Mouse (Mus musculus): Measurements from ENCODE around the gene Cox10. TPM values are rescaled to one million over a fixed set of nuclear protein-coding genes. Genes with fewer than 3 reads are reported as not detected.

Cox10 gene
- polyA plus RNA-seq, 1 experiment from 2014 or later, result 29.6 TPM

DNA sequence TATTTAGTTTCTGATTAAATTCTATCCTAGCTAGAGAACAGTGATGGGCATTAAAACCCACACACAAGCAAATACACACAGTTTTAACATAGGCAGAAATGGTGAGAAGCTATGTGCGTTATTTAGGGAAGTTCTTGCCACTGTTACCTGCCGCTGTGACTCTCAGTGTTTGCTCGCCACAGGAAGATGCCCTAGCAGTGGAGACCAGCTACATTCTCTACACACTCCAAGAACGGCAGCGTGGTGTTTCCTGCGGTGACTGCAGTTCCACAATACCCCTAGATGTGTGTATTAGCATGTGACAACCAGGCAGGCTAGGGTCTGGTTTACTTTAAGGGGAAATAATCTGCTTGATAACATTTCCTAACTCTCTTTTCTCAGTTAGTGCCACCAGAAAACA lies 64.0 kb downstream of the Cox10 start:
- H3K9me3 ChIP-seq (replicated peaks), result no peaks in the 10 kb centered on the region
- no peaks in the 10 kb centered on the region for H3K27me3 ChIP-seq (ENCODE audit: low read depth, poor library complexity, severe bottlenecking)
- H3K27ac ChIP-seq (replicated peaks), result peak overlapping the region; percentile 42; the same call in 1 of the 2 replicates
- peaks cover 64% of the 10 kb centered on the region for H3K4me1 ChIP-seq
- no peak overlapping the region for H3K4me3 ChIP-seq
- peak; percentile 11 for DNase-seq (ENCODE audit: low spot score)
- WGBS, result 83% methylated on average over 6 of the region's 6 CpGs
- H3K36me3 ChIP-seq, result no peaks in the 10 kb centered on the region

DNA sequence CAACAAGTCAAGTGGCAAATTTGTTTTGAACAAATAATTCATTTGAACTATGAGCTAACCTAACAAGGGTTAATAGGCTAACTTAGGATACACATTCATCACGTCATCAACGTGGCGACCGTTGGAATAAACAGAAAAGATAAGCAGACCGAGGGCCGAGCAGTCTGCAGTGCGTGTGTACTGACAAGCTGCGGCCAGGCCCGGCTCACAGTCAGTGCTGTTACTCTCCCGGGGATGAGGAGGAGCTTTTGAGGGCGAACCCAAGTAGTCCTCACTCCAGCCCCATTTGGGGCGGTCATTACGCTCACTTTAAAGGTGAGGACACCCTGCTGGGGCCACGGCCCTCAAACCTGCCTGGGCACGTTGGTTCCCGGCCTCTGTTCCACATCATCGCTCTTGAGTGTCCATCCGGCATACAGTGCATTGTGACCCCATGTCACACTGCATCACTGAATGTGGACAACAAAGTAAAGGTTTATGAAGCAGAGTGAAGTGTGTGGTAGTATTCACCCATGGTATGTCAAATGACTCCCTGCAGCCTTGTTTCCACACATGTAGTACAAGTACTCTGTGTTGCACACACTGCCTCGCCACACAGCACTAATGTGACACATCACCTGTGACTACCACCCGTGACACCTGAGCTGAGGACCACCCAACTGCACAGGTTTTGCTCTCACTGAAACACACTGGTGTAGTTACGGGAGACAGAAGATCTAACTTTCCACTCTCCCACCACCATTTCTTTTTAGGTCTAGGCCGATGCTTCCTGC lies 68.4 kb downstream of the Cox10 start:
- H3K27me3 ChIP-seq (ENCODE audit: low read depth, poor library complexity, severe bottlenecking), result no peaks in the 10 kb centered on the region
- DNase-seq (ENCODE audit: low spot score), result peak; percentile 13
- H3K4me3 ChIP-seq, result no peak overlapping the region
- H3K9me3 ChIP-seq (replicated peaks), result no peaks in the 10 kb centered on the region
- WGBS, result 66% methylated on average over 22 of the region's 22 CpGs
- H3K27ac ChIP-seq (replicated peaks), result 0 out of 2 replicates have a peak overlapping the region, but pooled peaks have one; percentile 19
- H3K36me3 ChIP-seq, result no peaks in the 10 kb centered on the region
- H3K4me1 ChIP-seq, result peaks cover 46% of the 10 kb centered on the region

- H3K9me3 ChIP-seq (replicated peaks), result no peaks in the 10 kb centered on the region
- H3K27ac ChIP-seq (replicated peaks), result no peak overlapping the region
- WGBS, result 94% methylated on average over 4 of the region's 4 CpGs
- no peak for DNase-seq (ENCODE audit: low spot score)
- peaks cover 17% of the 10 kb centered on the region for H3K4me1 ChIP-seq
- H3K36me3 ChIP-seq, result no peaks in the 10 kb centered on the region
- no peak overlapping the region for H3K4me3 ChIP-seq
- H3K27me3 ChIP-seq (ENCODE audit: low read depth, poor library complexity, severe bottlenecking), result no peaks in the 10 kb centered on the region
Observed at GRCm38 (mm10) chr11:64004152-64004551, 75.1 kb downstream of the Cox10 start.

DNA sequence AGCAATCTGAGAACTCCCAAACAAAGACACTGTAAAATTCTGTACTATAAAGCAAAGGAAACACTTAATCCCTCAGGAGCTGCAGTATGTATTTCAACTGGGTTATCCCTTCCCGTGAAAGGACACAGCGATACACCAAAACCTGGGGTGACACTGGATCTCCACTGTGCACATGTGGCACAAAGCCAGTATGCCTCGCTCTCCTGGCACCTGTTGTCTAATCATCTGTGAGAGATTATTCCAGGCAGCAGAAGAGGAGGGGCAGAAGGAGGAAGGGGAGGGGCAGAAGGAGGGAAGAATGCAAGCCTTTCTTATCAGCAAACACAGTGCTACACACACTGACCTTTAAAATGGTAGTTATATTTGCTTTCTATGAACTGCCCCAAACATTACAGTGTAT lies 75.8 kb downstream of the Cox10 start:
- peaks cover 17% of the 10 kb centered on the region for H3K4me1 ChIP-seq
- no peak overlapping the region for H3K4me3 ChIP-seq
- no peak overlapping the region for H3K27ac ChIP-seq (replicated peaks)
- no peaks in the 10 kb centered on the region for H3K27me3 ChIP-seq (ENCODE audit: low read depth, poor library complexity, severe bottlenecking)
- H3K9me3 ChIP-seq (replicated peaks), result no peaks in the 10 kb centered on the region
- no peak for DNase-seq (ENCODE audit: low spot score)
- 89% methylated on average over 3 of the region's 3 CpGs for WGBS
- no peaks in the 10 kb centered on the region for H3K36me3 ChIP-seq

GRCm38 (mm10) chr11:64002629-64003028 lies 76.6 kb downstream of the Cox10 start:
- Histone ChIP-seq H3K27me3 (ENCODE audit: low read depth, poor library complexity, severe bottlenecking) (no peaks in the 10 kb centered on the region), H3K27ac (replicated peaks) (no peak overlapping the region), H3K4me1 (peaks cover 17% of the 10 kb centered on the region), H3K4me3 (no peak overlapping the region), H3K9me3 (replicated peaks) (no peaks in the 10 kb centered on the region), H3K36me3 (0 out of 2 replicates have a peak, but pooled peaks cover 1% of the 10 kb centered on the region)
- WGBS, result 94% methylated on average over 2 of the region's 2 CpGs
- DNase-seq (ENCODE audit: low spot score), result no peak

- Histone ChIP-seq H3K4me3 (no peak overlapping the region), H3K27ac (replicated peaks) (no peak overlapping the region), H3K36me3 (0 out of 2 replicates have a peak, but pooled peaks cover 6% of the 10 kb centered on the region), H3K27me3 (ENCODE audit: low read depth, poor library complexity, severe bottlenecking) (no peaks in the 10 kb centered on the region), H3K9me3 (replicated peaks) (no peaks in the 10 kb centered on the region), H3K4me1 (peaks cover 17% of the 10 kb centered on the region)
- no peak for DNase-seq (ENCODE audit: low spot score)
- 88% methylated on average over 2 of the region's 2 CpGs for WGBS
Observed at GRCm38 (mm10) chr11:64001111-64001510, 78.2 kb downstream of the Cox10 start.

DNA sequence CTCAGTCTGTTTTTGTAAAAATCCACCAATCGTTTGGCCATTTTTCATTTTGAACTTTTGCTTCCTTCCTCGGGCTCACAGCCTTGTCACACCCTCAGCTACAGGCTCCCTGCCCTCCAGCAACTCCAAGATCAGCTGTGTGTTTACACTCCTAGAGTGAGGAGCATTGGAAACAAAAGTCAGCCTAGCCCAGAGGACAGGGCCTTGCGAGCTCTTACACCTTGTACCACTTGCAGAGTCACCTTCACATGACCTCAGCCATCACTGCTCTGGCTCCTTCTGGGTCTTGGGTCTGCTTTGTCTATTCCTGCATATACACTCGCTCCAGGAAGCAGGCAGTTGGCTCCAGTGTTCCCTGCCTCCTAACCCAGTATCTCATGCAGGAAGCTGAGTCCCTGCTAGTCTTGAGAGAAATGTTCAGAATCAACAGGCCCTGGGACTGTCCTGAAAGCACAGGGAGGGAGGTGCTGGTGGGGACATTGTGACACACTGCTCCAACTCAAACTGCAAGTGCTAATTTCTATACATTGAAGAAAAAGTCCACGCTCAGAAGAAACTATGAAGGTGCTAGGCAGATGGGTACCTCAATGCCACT lies 79.0 kb downstream of the Cox10 start:
- peaks cover 17% of the 10 kb centered on the region for H3K4me1 ChIP-seq
- H3K27ac ChIP-seq (replicated peaks), result 0 out of 2 replicates have a peak overlapping the region, but pooled peaks have one; percentile 33
- H3K27me3 ChIP-seq (ENCODE audit: low read depth, poor library complexity, severe bottlenecking), result no peaks in the 10 kb centered on the region
- DNase-seq (ENCODE audit: low spot score), result no peak
- 82% methylated on average over 5 of the region's 5 CpGs for WGBS
- no peak overlapping the region for H3K4me3 ChIP-seq
- H3K9me3 ChIP-seq (replicated peaks), result no peaks in the 10 kb centered on the region
- H3K36me3 ChIP-seq, result 0 out of 2 replicates have a peak, but pooled peaks cover 6% of the 10 kb centered on the region

DNA sequence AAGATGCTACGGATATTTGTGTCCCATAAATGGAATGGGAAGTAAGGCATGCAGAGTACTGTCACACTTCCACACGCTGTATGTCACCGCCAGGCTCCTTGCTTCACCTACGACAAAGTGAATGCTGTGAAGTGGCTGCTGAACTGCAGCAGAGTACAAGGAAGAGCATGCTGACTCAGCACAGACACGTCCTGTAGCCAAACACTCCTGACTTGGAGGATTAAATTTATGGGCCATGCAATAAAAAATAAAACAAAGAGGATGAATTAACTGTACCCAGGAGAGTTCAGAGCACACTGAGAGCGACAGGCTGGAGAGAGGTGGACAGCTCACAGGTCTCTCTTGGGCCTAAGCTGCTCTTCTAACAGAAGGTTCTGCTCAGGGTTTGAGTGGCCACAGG lies 79.8 kb downstream of the Cox10 start:
- 91% methylated on average over 6 of the region's 6 CpGs for WGBS
- Histone ChIP-seq H3K27me3 (ENCODE audit: low read depth, poor library complexity, severe bottlenecking) (no peaks in the 10 kb centered on the region), H3K4me1 (peaks cover 17% of the 10 kb centered on the region), H3K27ac (replicated peaks) (no peak overlapping the region), H3K36me3 (0 out of 2 replicates have a peak, but pooled peaks cover 6% of the 10 kb centered on the region), H3K9me3 (replicated peaks) (no peaks in the 10 kb centered on the region), H3K4me3 (no peak overlapping the region)
- DNase-seq (ENCODE audit: low spot score), result no peak

GRCm38 (mm10) chr11:63991958-63992357 lies 87.3 kb downstream of the Cox10 start:
- H3K27me3 ChIP-seq (ENCODE audit: low read depth, poor library complexity, severe bottlenecking), result no peaks in the 10 kb centered on the region
- WGBS, result 88% methylated on average over 8 of the region's 8 CpGs
- peaks cover 4% of the 10 kb centered on the region; the same call in 1 of the 2 replicates for H3K4me1 ChIP-seq
- DNase-seq (ENCODE audit: low spot score), result no peak
- no peak overlapping the region for H3K4me3 ChIP-seq
- no peak overlapping the region for H3K27ac ChIP-seq (replicated peaks)
- H3K9me3 ChIP-seq (replicated peaks), result no peaks in the 10 kb centered on the region
- H3K36me3 ChIP-seq, result peaks cover 3% of the 10 kb centered on the region; the same call in 1 of the 2 replicates

- H3K4me1 ChIP-seq, result peaks cover 4% of the 10 kb centered on the region; the same call in 1 of the 2 replicates
- H3K4me3 ChIP-seq, result no peak overlapping the region
- H3K27me3 ChIP-seq (ENCODE audit: low read depth, poor library complexity, severe bottlenecking), result no peaks in the 10 kb centered on the region
- WGBS, result 92% methylated on average over 7 of the region's 7 CpGs
- peaks cover 3% of the 10 kb centered on the region; the same call in 1 of the 2 replicates for H3K36me3 ChIP-seq
- H3K9me3 ChIP-seq (replicated peaks), result no peaks in the 10 kb centered on the region
- no peak for DNase-seq (ENCODE audit: low spot score)
- no peak overlapping the region for H3K27ac ChIP-seq (replicated peaks)
Observed at GRCm38 (mm10) chr11:63990759-63991158, 88.5 kb downstream of the Cox10 start.

- Histone ChIP-seq H3K4me3 (no peak overlapping the region), H3K36me3 (peaks cover 3% of the 10 kb centered on the region; the same call in 1 of the 2 replicates), H3K27me3 (ENCODE audit: low read depth, poor library complexity, severe bottlenecking) (no peaks in the 10 kb centered on the region), H3K27ac (replicated peaks) (no peak overlapping the region), H3K4me1 (peaks cover 4% of the 10 kb centered on the region; the same call in 1 of the 2 replicates), H3K9me3 (replicated peaks) (no peaks in the 10 kb centered on the region)
- 89% methylated on average over 8 of the region's 8 CpGs for WGBS
- no peak for DNase-seq (ENCODE audit: low spot score)
Observed at GRCm38 (mm10) chr11:63990311-63990710, 89.0 kb downstream of the Cox10 start.

DNA sequence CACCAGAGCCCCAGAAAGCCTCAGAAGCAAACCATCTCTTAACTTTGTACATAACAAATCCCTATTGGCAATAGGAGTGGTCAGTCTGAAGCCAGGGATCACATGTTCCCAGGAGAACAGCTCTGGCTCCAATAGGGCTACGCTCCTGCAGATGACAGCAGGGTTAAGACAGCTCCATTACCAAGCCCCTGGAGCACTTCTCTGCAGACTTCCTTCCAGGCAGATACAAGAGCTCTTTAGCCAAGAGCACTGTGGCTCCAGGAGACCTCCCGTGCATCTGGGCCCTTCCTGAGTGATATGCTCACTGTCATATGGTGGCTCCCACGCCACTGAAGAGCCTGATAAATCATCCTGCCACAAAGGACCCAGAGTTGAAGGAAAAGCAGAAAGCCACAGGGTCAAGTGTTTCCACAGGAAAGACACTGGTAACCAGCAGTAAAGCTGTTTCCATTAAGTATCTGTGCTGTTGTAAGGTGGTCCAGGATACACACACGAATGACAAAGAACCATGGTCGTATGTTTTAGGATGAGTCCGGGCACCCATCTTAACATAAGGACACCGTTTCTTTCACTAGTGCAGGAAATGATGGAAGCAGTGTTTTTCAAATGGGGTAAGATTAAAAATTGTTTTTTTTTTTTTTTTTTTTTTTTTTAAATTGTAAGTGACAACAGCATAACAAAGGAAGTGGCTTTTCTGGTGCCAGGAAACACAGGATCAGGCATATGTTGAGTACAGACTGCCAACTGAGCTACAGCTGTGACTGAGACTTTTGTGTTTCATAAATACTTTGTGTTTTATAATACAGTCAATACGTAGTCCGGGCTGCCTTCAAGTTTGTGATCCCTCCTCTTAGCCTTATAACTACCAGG lies 90.0 kb downstream of the Cox10 start:
- 89% methylated on average over 9 of the region's 9 CpGs for WGBS
- no peak for DNase-seq (ENCODE audit: low spot score)
- Histone ChIP-seq H3K36me3 (peaks cover 3% of the 10 kb centered on the region; the same call in 1 of the 2 replicates), H3K4me3 (no peak overlapping the region), H3K9me3 (replicated peaks) (no peaks in the 10 kb centered on the region), H3K4me1 (peaks cover 4% of the 10 kb centered on the region; the same call in 1 of the 2 replicates), H3K27me3 (ENCODE audit: low read depth, poor library complexity, severe bottlenecking) (no peaks in the 10 kb centered on the region), H3K27ac (replicated peaks) (no peak overlapping the region)

All from midbrain, embryonic 10.5 days (tissue).